Mouse (Mus musculus): Measurements from ENCODE around the gene B3gnt8. TPM values are rescaled to one million over a fixed set of nuclear protein-coding genes. Genes with fewer than 3 reads are reported as not detected.

The B3gnt8 gene
- polyA plus RNA-seq, 1 experiment: 3.9 TPM

- Histone ChIP-seq H3K4me3 (ENCODE audit: control insufficient read depth, low read depth, low read length) (no peak overlapping the region), H3K4me1 (ENCODE audit: control insufficient read depth, insufficient read depth, low read length) (peaks cover 7% of the 10 kb centered on the region), H3K36me3 (ENCODE audit: control insufficient read depth, insufficient read depth, low read length) (no peaks in the 10 kb centered on the region), H3K27me3 (ENCODE audit: control insufficient read depth, insufficient read depth, low read length) (no peaks in the 10 kb centered on the region), H3K27ac (ENCODE audit: control insufficient read depth, insufficient read depth, low read depth, low read length) (no peak overlapping the region)
- no peak for TF ChIP-seq CTCF (IDR thresholded peaks at IDR 0.05; ENCODE audit: control insufficient read depth, insufficient read depth, insufficient replicate concordance, low read depth, low read length)
- TF ChIP-seq POLR2A (IDR thresholded peaks at IDR 0.05; ENCODE audit: control insufficient read depth, low read depth, low read length): no peak
Measured at GRCm38 (mm10) chr7:25614086-25614485, 12.4 kb upstream of the B3gnt8 start.

- Histone ChIP-seq H3K4me1 (ENCODE audit: control insufficient read depth, insufficient read depth, low read length) (peaks cover 9% of the 10 kb centered on the region), H3K27me3 (ENCODE audit: control insufficient read depth, insufficient read depth, low read length) (no peaks in the 10 kb centered on the region), H3K36me3 (ENCODE audit: control insufficient read depth, insufficient read depth, low read length) (no peaks in the 10 kb centered on the region), H3K4me3 (ENCODE audit: control insufficient read depth, low read depth, low read length) (no peak overlapping the region), H3K27ac (ENCODE audit: control insufficient read depth, insufficient read depth, low read depth, low read length) (no peak overlapping the region)
- TF ChIP-seq POLR2A (IDR thresholded peaks at IDR 0.05; ENCODE audit: control insufficient read depth, low read depth, low read length) (no peak), CTCF (IDR thresholded peaks at IDR 0.05; ENCODE audit: control insufficient read depth, insufficient read depth, insufficient replicate concordance, low read depth, low read length) (no peak)
Measured at GRCm38 (mm10) chr7:25614831-25615705, 11.4 kb upstream of the B3gnt8 start.

- Histone ChIP-seq H3K27me3 (ENCODE audit: control insufficient read depth, insufficient read depth, low read length) (no peaks in the 10 kb centered on the region), H3K27ac (ENCODE audit: control insufficient read depth, insufficient read depth, low read depth, low read length) (no peak within 1 kb of the TSS), H3K4me3 (ENCODE audit: control insufficient read depth, low read depth, low read length) (no peak within 1 kb of the TSS), H3K4me1 (ENCODE audit: control insufficient read depth, insufficient read depth, low read length) (peaks cover 12% of the 10 kb centered on the region), H3K36me3 (ENCODE audit: control insufficient read depth, insufficient read depth, low read length) (no peaks in the 10 kb centered on the region)
- TF ChIP-seq POLR2A (IDR thresholded peaks at IDR 0.05; ENCODE audit: control insufficient read depth, low read depth, low read length) (no peak), CTCF (IDR thresholded peaks at IDR 0.05; ENCODE audit: control insufficient read depth, insufficient read depth, insufficient replicate concordance, low read depth, low read length) (no peak)
Measured at GRCm38 (mm10) chr7:25615706-25616011, 10.8 kb upstream of the B3gnt8 start, which contains the start of gene Erich4. Gene Erich4 (minus strand): TSS chr7:25615892.

- Histone ChIP-seq H3K36me3 (ENCODE audit: control insufficient read depth, insufficient read depth, low read length) (peaks cover 1% of the 10 kb centered on the region; the same call in 1 of the 2 replicates), H3K4me1 (ENCODE audit: control insufficient read depth, insufficient read depth, low read length) (peaks cover 12% of the 10 kb centered on the region), H3K27ac (ENCODE audit: control insufficient read depth, insufficient read depth, low read depth, low read length) (no peak overlapping the region), H3K27me3 (ENCODE audit: control insufficient read depth, insufficient read depth, low read length) (no peaks in the 10 kb centered on the region), H3K4me3 (ENCODE audit: control insufficient read depth, low read depth, low read length) (no peak overlapping the region)
- no peak for TF ChIP-seq POLR2A (IDR thresholded peaks at IDR 0.05; ENCODE audit: control insufficient read depth, low read depth, low read length)
- TF ChIP-seq CTCF (IDR thresholded peaks at IDR 0.05; ENCODE audit: control insufficient read depth, insufficient read depth, insufficient replicate concordance, low read depth, low read length): no peak
Measured at GRCm38 (mm10) chr7:25617376-25618160, 8.9 kb upstream of the B3gnt8 start.

- Histone ChIP-seq H3K27ac (ENCODE audit: control insufficient read depth, insufficient read depth, low read depth, low read length) (peak within 1 kb of the TSS; percentile 87), H3K36me3 (ENCODE audit: control insufficient read depth, insufficient read depth, low read length) (peaks cover 1% of the 10 kb centered on the region; the same call in 1 of the 2 replicates), H3K4me3 (ENCODE audit: control insufficient read depth, low read depth, low read length) (peak within 1 kb of the TSS; percentile 97), H3K4me1 (ENCODE audit: control insufficient read depth, insufficient read depth, low read length) (peaks cover 12% of the 10 kb centered on the region), H3K27me3 (ENCODE audit: control insufficient read depth, insufficient read depth, low read length) (no peaks in the 10 kb centered on the region)
- TF ChIP-seq POLR2A (IDR thresholded peaks at IDR 0.05; ENCODE audit: control insufficient read depth, low read depth, low read length) (peak; percentile 95), CTCF (IDR thresholded peaks at IDR 0.05; ENCODE audit: control insufficient read depth, insufficient read depth, insufficient replicate concordance, low read depth, low read length) (no peak)
Measured at GRCm38 (mm10) chr7:25618865-25619721, 7.4 kb upstream of the B3gnt8 start, which contains the start of gene Dmac2. Gene Dmac2 (plus strand): TSS chr7:25619414.

GRCm38 (mm10) chr7:25619722-25619991 is 6.8 kb upstream of the B3gnt8 start:
- no peak for TF ChIP-seq POLR2A (IDR thresholded peaks at IDR 0.05; ENCODE audit: control insufficient read depth, low read depth, low read length)
- no peak for TF ChIP-seq CTCF (IDR thresholded peaks at IDR 0.05; ENCODE audit: control insufficient read depth, insufficient read depth, insufficient replicate concordance, low read depth, low read length)
- Histone ChIP-seq H3K36me3 (ENCODE audit: control insufficient read depth, insufficient read depth, low read length) (peaks cover 1% of the 10 kb centered on the region; the same call in 1 of the 2 replicates), H3K27me3 (ENCODE audit: control insufficient read depth, insufficient read depth, low read length) (no peaks in the 10 kb centered on the region), H3K4me3 (ENCODE audit: control insufficient read depth, low read depth, low read length) (peak overlapping the region; percentile 97), H3K27ac (ENCODE audit: control insufficient read depth, insufficient read depth, low read depth, low read length) (peak overlapping the region; percentile 87), H3K4me1 (ENCODE audit: control insufficient read depth, insufficient read depth, low read length) (peaks cover 12% of the 10 kb centered on the region)
